Mouse (Mus musculus): ENCODE measurements at regions not wholly inside any gene's neighbourhood (a gene's known extent, or its start where the extent isn't known, plus 50 kb on each side); places are given as distances from the start of the nearest gene placed in this dataset.

DNA sequence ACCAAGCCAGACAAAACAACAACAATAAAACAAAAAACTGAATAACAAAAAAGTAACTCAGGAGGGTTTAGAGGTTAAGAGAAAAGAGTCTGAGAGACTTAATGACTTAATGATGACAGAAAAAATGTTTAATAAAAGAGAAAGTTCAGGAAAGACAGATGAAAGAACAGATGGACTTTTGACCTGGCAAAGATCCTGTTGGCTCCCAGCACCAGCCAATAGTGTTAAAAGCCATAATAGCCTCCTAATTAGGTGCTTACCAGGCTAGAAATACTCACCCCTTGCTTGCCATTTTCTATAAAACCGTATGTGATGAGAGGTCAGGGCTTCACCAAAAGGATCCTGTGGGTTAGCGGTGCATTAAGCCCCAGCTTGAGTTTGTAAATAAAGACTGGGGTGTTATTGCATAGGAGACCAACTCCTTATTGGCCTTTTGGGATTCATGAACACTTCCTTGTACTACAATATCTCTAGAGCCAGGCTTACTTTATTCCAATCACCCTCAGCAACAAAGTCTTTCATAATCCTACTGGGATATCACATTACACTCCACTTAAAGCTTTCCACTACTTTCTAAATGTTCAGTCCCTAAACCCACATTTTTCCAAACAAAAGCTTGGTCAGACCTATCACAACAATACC lies 282.1 kb upstream of the Rasa1 start:
- H3K9ac ChIP-seq, result no peak overlapping the region
- 62% methylated on average over 2 of the region's 2 CpGs for WGBS
- no peak overlapping the region for H3K4me3 ChIP-seq
- no peaks in the 10 kb centered on the region for H3K36me3 ChIP-seq
- H3K27ac ChIP-seq (replicated peaks), result no peak overlapping the region
- H3K27me3 ChIP-seq, result no peaks in the 10 kb centered on the region
- no peaks in the 10 kb centered on the region for H3K9me3 ChIP-seq
- no peak overlapping the region for H3K4me2 ChIP-seq
- H3K4me1 ChIP-seq (replicated peaks), result no peaks in the 10 kb centered on the region
- ATAC-seq (ENCODE audit: low FRiP score, low read depth), result no peak

DNA sequence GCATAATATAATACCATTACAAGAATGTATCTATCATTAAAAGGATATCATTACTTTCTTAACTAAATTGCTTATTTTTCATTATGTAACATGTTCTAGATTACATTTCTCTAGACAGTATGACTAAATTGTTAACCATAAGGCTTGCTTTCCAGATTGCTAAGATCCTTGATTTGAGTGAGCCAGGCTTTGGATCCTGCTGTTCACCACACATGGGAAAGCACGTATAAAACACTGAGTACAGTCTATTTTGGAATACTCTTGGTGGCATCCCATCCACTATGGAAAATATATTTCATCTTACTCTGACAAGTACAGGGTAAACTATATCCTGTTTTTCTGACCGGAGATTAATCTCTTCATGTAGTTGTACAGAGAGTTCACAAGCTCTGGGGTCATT lies 268.9 kb upstream of the Rasa1 start:
- no peak for ATAC-seq (ENCODE audit: low FRiP score, low read depth)
- Histone ChIP-seq H3K27me3 (no peaks in the 10 kb centered on the region), H3K36me3 (no peaks in the 10 kb centered on the region), H3K4me1 (replicated peaks) (no peaks in the 10 kb centered on the region), H3K4me2 (no peak overlapping the region), H3K9me3 (no peaks in the 10 kb centered on the region), H3K9ac (no peak overlapping the region), H3K27ac (replicated peaks) (no peak overlapping the region), H3K4me3 (no peak overlapping the region)
- 90% methylated on average over 2 of the region's 2 CpGs for WGBS

DNA sequence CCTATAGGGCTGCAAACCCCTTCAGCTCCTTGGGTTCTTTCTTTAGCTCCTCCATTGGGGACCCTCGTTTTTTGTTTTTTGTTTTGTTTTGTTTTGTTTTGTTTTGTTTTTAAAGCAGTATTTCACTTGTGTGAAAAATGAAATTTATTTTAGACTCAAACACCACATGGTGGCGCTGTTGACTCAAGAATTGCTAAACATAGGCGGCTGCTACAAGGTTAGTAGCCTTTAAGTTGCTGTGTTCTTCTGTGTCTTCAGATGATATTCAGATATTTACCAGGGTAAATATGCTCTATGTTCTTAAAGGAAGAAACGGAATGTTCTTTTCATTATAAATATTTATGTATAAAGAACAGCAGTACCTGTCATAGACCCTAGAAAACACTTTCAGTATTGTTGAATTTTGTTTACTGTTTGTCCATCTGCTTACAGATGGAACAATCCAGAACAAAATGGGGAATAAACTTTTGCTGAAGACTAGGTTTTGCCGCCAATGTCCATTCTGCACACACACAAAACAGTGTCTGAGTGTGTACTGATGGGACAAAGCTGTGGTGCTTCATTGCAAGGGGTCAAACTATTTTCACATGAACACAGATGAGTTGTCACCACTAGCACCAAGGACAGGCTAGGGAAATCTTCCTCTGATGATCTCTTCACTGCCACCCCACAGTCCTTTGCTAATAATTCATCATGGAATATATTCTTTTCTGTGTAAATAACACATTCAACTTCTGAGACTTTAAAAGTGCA lies 267.3 kb upstream of the Rasa1 start:
- Histone ChIP-seq H3K9ac (no peak overlapping the region), H3K4me2 (no peak overlapping the region), H3K36me3 (no peaks in the 10 kb centered on the region), H3K4me3 (no peak overlapping the region), H3K4me1 (replicated peaks) (no peaks in the 10 kb centered on the region), H3K27ac (replicated peaks) (no peak overlapping the region), H3K27me3 (no peaks in the 10 kb centered on the region), H3K9me3 (no peaks in the 10 kb centered on the region)
- peak; percentile 66; the same call in 1 of the 2 replicates for ATAC-seq (ENCODE audit: low FRiP score, low read depth)
- 14% methylated on average over 5 of the region's 5 CpGs for WGBS

DNA sequence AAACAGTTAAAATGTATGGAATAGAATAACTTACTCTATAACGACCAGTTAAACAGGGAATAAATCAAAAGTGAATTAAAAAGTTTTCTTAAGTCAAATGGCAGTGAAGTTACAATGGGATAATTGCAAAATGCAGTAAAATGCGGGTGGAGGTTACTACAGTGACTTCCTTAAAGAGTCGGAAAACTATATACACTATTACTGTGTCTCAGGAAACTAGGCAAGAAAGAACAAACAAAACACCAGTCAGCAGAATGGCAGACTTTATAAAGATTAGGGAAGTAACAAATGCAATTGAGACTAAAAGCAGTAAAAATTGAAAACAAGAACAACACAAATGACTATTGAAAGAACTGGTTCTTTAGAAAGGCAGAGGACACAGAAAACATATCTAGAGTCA lies 264.1 kb upstream of the Rasa1 start:
- Histone ChIP-seq H3K4me1 (replicated peaks) (no peaks in the 10 kb centered on the region), H3K9ac (no peak overlapping the region), H3K4me3 (no peak overlapping the region), H3K9me3 (no peaks in the 10 kb centered on the region), H3K27me3 (no peaks in the 10 kb centered on the region), H3K4me2 (no peak overlapping the region), H3K27ac (replicated peaks) (no peak overlapping the region), H3K36me3 (no peaks in the 10 kb centered on the region)
- no peak for ATAC-seq (ENCODE audit: low FRiP score, low read depth)
- 86% methylated on average over 3 of the region's 3 CpGs for WGBS

DNA sequence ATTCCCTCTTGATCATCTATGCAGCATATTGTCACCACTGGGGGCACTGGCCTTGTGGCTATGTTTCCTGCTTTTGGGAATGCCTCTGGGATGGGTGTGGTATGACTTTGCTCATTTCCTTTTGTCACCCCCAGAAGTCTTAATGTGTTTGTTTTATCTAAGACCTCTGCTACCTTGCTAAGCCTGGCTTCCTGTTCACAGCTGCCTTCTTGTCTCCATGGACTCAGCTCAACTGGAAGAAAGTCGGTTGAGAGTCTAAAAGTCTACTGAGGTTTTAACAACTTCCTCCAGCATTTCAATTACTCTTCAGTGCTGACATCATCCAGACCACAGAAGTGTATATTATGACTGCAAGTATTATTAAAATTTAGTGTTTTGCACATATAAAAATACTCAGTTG lies 220.7 kb upstream of the Rasa1 start:
- H3K4me1 ChIP-seq (replicated peaks), result no peaks in the 10 kb centered on the region
- 83% methylated on average over 1 of the region's 1 CpGs for WGBS
- no peak overlapping the region for H3K4me2 ChIP-seq
- no peaks in the 10 kb centered on the region for H3K27me3 ChIP-seq
- H3K27ac ChIP-seq (replicated peaks), result no peak overlapping the region
- H3K9me3 ChIP-seq, result no peaks in the 10 kb centered on the region
- H3K36me3 ChIP-seq, result no peaks in the 10 kb centered on the region
- no peak for ATAC-seq (ENCODE audit: low FRiP score, low read depth)
- no peak overlapping the region for H3K9ac ChIP-seq
- no peak overlapping the region for H3K4me3 ChIP-seq

DNA sequence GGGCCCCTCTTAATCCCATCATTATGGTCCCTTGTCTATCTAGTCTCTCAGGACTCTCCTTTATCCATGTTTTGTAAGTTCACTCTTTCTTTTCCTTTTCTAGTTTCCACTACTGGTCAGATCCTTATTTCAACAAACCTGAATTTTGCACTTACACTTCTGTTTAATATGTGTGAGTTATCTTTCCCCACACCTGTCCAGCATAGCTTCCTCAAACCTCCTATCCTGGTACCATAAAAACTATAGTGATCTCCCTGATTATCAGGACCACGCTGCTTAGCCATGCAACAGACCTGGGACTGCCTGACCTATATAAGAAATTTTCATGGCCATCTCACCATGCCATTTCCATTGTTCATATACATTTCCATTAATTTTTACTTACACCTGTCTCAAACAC lies 219.6 kb upstream of the Rasa1 start:
- WGBS, result 86% methylated on average over 1 of the region's 1 CpGs
- H3K4me3 ChIP-seq, result no peak overlapping the region
- H3K27me3 ChIP-seq, result no peaks in the 10 kb centered on the region
- no peak overlapping the region for H3K27ac ChIP-seq (replicated peaks)
- H3K4me1 ChIP-seq (replicated peaks), result no peaks in the 10 kb centered on the region
- H3K9me3 ChIP-seq, result no peaks in the 10 kb centered on the region
- no peak overlapping the region for H3K4me2 ChIP-seq
- no peak for ATAC-seq (ENCODE audit: low FRiP score, low read depth)
- no peaks in the 10 kb centered on the region for H3K36me3 ChIP-seq
- no peak overlapping the region for H3K9ac ChIP-seq

DNA sequence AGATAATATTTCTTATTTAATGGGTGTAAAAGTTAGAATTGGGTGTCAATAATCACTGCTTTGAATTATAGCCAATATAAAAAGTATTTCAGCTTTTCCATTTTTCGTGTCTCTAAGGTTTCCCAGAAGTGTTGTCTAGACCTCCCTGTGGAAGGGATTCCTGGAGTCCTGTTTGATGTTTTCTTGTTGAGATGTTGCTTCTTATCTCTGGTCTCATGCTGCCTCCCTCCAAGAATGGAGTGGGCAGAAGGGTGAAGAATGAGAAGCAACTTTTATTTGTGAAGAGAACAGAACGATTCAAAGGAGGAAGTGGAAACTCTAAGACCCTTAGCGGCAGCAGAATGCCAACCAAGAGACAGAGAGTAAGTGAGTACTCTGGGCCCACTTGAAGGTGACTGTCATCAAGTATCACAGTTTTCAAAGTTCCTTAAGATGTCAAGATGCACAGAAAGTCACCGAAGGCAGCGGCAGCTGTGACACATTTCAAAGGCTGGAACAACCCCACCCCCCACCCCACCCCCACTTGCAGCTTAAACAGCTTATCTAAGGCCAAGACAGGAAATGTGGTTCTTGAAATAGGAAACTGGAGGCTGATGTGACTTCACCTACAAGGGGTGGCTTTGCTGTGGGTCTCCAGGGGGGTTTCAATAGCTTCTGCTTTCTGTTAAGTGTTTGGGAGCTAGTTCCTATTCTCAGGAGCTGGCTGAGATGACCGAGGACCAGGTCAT lies 218.6 kb upstream of the Rasa1 start:
- no peak overlapping the region for H3K9ac ChIP-seq
- H3K27me3 ChIP-seq, result no peaks in the 10 kb centered on the region
- no peaks in the 10 kb centered on the region for H3K9me3 ChIP-seq
- no peak for ATAC-seq (ENCODE audit: low FRiP score, low read depth)
- no peaks in the 10 kb centered on the region for H3K36me3 ChIP-seq
- H3K27ac ChIP-seq (replicated peaks), result no peak overlapping the region
- H3K4me3 ChIP-seq, result no peak overlapping the region
- 73% methylated on average over 6 of the region's 6 CpGs for WGBS
- H3K4me2 ChIP-seq, result no peak overlapping the region
- H3K4me1 ChIP-seq (replicated peaks), result no peaks in the 10 kb centered on the region

DNA sequence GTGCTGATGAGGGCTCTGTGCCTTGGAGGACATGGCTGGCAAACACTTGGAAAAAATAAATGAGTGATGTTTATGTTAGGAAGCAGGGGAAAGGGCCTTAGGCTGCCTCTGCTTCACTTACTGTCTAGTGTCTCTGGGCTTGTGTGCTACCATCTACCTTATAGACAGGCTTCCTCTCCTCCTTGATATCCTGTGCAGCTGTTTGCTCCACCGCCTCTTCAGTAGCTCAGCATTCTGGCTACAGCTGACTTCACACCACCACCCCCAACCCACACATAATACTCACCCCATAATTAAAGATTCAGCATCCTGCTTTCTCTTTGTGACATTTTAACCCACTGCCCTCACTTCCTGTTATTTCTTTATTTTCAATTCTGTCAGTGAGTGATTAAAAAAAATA lies 217.9 kb upstream of the Rasa1 start:
- Histone ChIP-seq H3K36me3 (no peaks in the 10 kb centered on the region), H3K9ac (no peak overlapping the region), H3K4me1 (replicated peaks) (no peaks in the 10 kb centered on the region), H3K4me2 (no peak overlapping the region), H3K27me3 (no peaks in the 10 kb centered on the region), H3K9me3 (no peaks in the 10 kb centered on the region), H3K4me3 (no peak overlapping the region), H3K27ac (replicated peaks) (no peak overlapping the region)
- ATAC-seq (ENCODE audit: low FRiP score, low read depth), result no peak
- 82% methylated on average over 1 of the region's 1 CpGs for WGBS

DNA sequence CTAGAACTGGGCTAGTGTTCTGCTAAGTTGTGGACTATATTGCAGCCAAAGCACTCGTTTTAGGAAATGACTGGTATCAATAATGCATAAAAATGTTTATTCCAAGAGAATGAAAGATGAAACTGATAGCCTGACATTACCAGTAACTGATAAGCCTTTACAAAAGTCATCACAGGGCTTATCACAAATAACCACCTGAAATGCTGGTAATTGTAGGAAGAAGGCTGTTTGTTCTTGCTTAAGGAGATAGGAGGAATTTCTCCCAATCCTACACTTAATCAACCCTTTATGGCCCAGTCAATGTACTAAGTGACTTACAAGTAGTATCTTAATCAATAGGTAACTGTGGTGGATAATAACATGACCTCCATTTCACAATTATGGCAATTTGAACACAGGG lies 217.1 kb upstream of the Rasa1 start:
- Histone ChIP-seq H3K4me1 (replicated peaks) (no peaks in the 10 kb centered on the region), H3K4me2 (no peak overlapping the region), H3K9me3 (no peaks in the 10 kb centered on the region), H3K27ac (replicated peaks) (no peak overlapping the region), H3K9ac (no peak overlapping the region), H3K4me3 (no peak overlapping the region), H3K36me3 (no peaks in the 10 kb centered on the region), H3K27me3 (no peaks in the 10 kb centered on the region)
- WGBS, result 67% methylated on average over 1 of the region's 1 CpGs
- no peak for ATAC-seq (ENCODE audit: low FRiP score, low read depth)

DNA sequence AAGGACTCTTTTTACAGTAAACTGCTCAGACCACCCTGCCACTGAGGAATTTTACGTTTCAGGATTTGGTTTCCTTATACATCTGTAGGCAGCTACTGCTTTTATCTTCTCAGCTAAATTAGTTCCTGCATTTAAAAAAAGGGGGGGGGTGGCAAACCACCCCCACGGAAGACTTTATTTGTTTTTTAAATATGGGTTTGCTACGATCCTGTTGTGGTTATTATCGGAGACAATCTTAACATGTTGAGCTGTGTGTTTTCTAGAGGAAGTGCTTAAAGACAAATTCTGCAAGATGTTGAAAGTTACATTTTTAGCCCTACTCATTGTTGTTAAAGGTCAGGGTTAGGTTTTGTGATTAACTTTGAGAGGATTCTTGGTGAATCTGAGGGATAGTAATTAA lies 216.1 kb upstream of the Rasa1 start:
- Histone ChIP-seq H3K9ac (no peak overlapping the region), H3K27me3 (no peaks in the 10 kb centered on the region), H3K9me3 (no peaks in the 10 kb centered on the region), H3K36me3 (no peaks in the 10 kb centered on the region), H3K4me2 (no peak overlapping the region), H3K4me1 (replicated peaks) (no peaks in the 10 kb centered on the region), H3K27ac (replicated peaks) (no peak overlapping the region), H3K4me3 (no peak overlapping the region)
- no peak for ATAC-seq (ENCODE audit: low FRiP score, low read depth)
- 81% methylated on average over 4 of the region's 4 CpGs for WGBS

DNA sequence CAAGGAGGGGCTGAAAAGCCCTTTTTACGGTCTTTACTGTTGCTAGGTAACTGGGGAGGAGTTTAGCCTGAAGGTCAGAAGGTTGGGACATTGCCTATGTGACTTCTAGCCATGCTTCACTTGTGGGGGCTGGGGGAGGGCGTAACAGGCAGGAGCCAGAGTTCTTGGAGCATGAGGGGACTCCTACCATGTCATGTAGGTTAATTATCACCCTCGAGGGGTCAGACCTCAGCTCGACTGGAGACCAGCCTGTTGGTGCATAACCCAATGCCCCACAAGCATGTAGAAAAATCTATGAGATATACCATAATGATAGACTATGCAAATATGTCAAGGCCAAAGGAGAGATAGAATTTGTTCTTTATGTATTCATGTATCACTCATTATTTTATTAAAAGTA lies 215.1 kb upstream of the Rasa1 start:
- H3K9me3 ChIP-seq, result no peaks in the 10 kb centered on the region
- ATAC-seq (ENCODE audit: low FRiP score, low read depth), result no peak
- 36% methylated on average over 4 of the region's 4 CpGs for WGBS
- no peak overlapping the region for H3K4me3 ChIP-seq
- H3K4me1 ChIP-seq (replicated peaks), result no peaks in the 10 kb centered on the region
- no peak overlapping the region for H3K9ac ChIP-seq
- H3K4me2 ChIP-seq, result no peak overlapping the region
- H3K27me3 ChIP-seq, result no peaks in the 10 kb centered on the region
- no peak overlapping the region for H3K27ac ChIP-seq (replicated peaks)
- H3K36me3 ChIP-seq, result no peaks in the 10 kb centered on the region

DNA sequence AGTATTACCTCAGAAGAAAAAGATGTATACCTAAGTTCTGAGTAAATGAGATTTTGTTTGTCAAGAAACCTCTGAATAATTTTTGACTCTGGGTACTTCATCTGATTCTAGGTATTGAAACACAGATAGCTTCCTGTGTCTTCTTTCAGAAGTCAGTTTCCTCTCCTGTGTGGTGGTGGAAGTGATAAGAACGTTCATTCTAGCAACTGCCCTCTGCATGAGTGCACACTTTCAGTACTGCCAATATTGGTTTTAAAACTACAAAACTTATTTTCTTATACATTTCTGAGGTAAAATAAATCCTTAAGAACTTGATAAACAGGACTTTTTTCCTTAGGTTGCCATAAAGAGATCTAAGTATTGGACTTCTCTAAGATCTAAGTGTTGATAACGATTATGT lies 209.8 kb upstream of the Rasa1 start:
- Histone ChIP-seq H3K9ac (no peak overlapping the region), H3K27me3 (no peaks in the 10 kb centered on the region), H3K27ac (replicated peaks) (no peak overlapping the region), H3K4me1 (replicated peaks) (no peaks in the 10 kb centered on the region), H3K36me3 (no peaks in the 10 kb centered on the region), H3K4me2 (no peak overlapping the region), H3K9me3 (no peaks in the 10 kb centered on the region), H3K4me3 (no peak overlapping the region)
- no peak for ATAC-seq (ENCODE audit: low FRiP score, low read depth)
- 88% methylated on average over 2 of the region's 2 CpGs for WGBS

All from hindbrain, embryonic 15.5 days (tissue).